Mouse (Mus musculus): ENCODE data around the gene Vps25. TPM values are rescaled to one million over a fixed set of nuclear protein-coding genes. Genes with fewer than 3 reads are reported as not detected.

Gene Vps25
- polyA plus RNA-seq, 1 experiment from 2014 or later: 94.1 TPM

DNA sequence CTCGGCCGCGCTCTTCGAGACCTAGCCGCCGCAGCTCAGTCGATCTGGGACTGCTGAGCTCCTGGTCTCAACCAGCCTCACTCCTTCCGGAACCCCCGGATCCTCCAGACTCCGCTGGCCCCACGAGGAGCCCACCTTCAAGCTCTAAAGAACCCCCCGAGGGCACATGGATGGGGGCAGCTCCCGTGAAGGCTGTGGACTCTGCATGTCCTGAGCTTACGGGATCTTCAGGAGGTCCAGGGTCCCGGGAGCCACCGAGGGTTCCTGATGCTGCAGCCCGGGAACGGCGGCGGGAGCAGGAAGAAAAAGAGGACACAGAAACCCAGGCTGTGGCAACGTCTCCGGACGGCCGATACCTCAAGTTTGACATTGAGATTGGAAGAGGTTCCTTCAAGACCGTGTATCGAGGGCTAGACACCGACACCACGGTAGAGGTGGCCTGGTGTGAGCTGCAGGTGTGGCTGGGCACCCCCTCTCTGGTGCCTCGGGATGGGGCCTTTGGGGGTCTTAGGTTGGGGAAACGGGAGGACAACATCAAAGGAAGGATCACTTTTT lies 7.4 kb downstream of the Vps25 start:
- peak overlapping the region; percentile 72 for H3K9ac ChIP-seq (replicated peaks)
- ATAC-seq (ENCODE audit: insufficient number of reproducible peaks, insufficient read depth, low FRiP score, low TSS enrichment, low read depth): no peak
- H3K27me3 ChIP-seq: peaks cover 45% of the 10 kb centered on the region
- H3K4me3 ChIP-seq (replicated peaks): peak overlapping the region; percentile 59
- peaks cover 50% of the 10 kb centered on the region for H3K4me1 ChIP-seq (replicated peaks)
- peak overlapping the region; percentile 89 for H3K27ac ChIP-seq
- H3K4me2 ChIP-seq: peak overlapping the region; percentile 97
- no peaks in the 10 kb centered on the region for H3K9me3 ChIP-seq
- H3K36me3 ChIP-seq: peaks cover 18% of the 10 kb centered on the region
- WGBS: 0% methylated on average over 30 of the region's 30 CpGs

GRCm38 (mm10) chr11:101262272-101262967 lies 8.9 kb downstream of the Vps25 start:
- Histone ChIP-seq H3K9me3 (no peaks in the 10 kb centered on the region), H3K4me3 (replicated peaks) (peak overlapping the region; percentile 59), H3K9ac (replicated peaks) (peak overlapping the region; percentile 48), H3K27me3 (peaks cover 59% of the 10 kb centered on the region), H3K4me2 (peak overlapping the region; percentile 97), H3K36me3 (peaks cover 8% of the 10 kb centered on the region; the same call in 1 of the 2 replicates), H3K4me1 (replicated peaks) (peaks cover 50% of the 10 kb centered on the region), H3K27ac (peak overlapping the region; percentile 53; the same call in 1 of the 2 replicates)
- no peak for ATAC-seq (ENCODE audit: insufficient number of reproducible peaks, insufficient read depth, low FRiP score, low TSS enrichment, low read depth)
- WGBS: 3% methylated on average over 24 of the region's 24 CpGs

DNA sequence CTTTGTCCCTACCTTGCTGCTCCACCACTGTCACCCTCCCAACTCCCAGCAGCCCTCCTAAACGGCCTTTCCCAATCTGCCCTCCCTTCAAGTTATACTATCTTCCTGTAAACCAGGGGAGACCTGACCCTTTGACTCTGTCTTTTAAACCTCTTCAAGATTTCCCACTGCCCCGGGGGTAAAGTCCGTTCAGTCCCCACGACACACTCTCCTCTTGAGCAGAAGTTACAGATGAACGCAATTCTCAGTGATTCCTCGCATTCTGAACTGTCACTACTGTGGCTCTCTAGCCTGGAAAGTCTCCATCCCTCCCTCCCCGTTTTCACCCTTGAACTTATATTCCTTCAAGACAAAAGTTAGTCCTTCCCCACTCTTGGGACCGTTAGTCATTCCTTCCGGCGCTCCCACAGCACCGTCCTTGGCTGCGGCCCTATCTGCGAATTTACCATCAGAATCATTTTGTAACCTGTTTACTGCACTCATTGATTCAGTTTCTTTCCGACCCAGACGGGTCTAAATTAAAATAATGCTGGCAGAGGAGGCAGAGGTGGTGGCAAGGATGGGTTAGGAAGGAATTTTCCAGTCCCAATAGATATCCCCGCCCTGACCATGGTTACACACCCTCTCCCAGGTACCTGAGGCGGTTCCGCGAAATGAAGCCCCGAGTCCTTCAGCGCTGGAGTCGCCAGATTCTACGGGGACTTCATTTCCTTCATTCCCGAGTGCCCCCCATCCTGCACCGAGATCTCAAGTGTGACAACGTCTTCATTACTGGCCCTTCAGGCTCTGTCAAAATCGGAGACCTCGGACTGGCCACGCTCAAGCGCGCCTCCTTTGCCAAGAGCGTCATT lies 9.9 kb downstream of the Vps25 start:
- H3K4me3 ChIP-seq (replicated peaks): peak overlapping the region; percentile 59
- no peaks in the 10 kb centered on the region for H3K9me3 ChIP-seq
- WGBS: 4% methylated on average over 32 of the region's 32 CpGs
- H3K27me3 ChIP-seq: peaks cover 67% of the 10 kb centered on the region
- H3K27ac ChIP-seq: no peak overlapping the region
- no peaks in the 10 kb centered on the region for H3K36me3 ChIP-seq
- H3K9ac ChIP-seq (replicated peaks): no peak overlapping the region
- H3K4me1 ChIP-seq (replicated peaks): peaks cover 50% of the 10 kb centered on the region
- peak overlapping the region; percentile 97 for H3K4me2 ChIP-seq
- no peak for ATAC-seq (ENCODE audit: insufficient number of reproducible peaks, insufficient read depth, low FRiP score, low TSS enrichment, low read depth)

- Histone ChIP-seq H3K9ac (replicated peaks) (no peak overlapping the region), H3K27ac (no peak overlapping the region), H3K4me2 (0 out of 2 replicates have a peak overlapping the region, but pooled peaks have one; percentile 97), H3K27me3 (peaks cover 72% of the 10 kb centered on the region), H3K9me3 (no peaks in the 10 kb centered on the region), H3K4me3 (replicated peaks) (peak overlapping the region; percentile 59; the same call in 1 of the 2 replicates), H3K36me3 (no peaks in the 10 kb centered on the region), H3K4me1 (replicated peaks) (peaks cover 45% of the 10 kb centered on the region)
- no peak for ATAC-seq (ENCODE audit: insufficient number of reproducible peaks, insufficient read depth, low FRiP score, low TSS enrichment, low read depth)
- WGBS: 12% methylated on average over 3 of the region's 3 CpGs
Observed at GRCm38 (mm10) chr11:101263989-101264280, 10.4 kb downstream of the Vps25 start.

- H3K36me3 ChIP-seq: no peaks in the 10 kb centered on the region
- 2% methylated on average over 31 of the region's 31 CpGs for WGBS
- peak overlapping the region; percentile 9; the same call in 1 of the 2 replicates for H3K9ac ChIP-seq (replicated peaks)
- peaks cover 81% of the 10 kb centered on the region for H3K27me3 ChIP-seq
- ATAC-seq (ENCODE audit: insufficient number of reproducible peaks, insufficient read depth, low FRiP score, low TSS enrichment, low read depth): no peak
- H3K4me3 ChIP-seq (replicated peaks): peak overlapping the region; percentile 35
- H3K27ac ChIP-seq: no peak overlapping the region
- H3K4me1 ChIP-seq (replicated peaks): peaks cover 34% of the 10 kb centered on the region
- H3K4me2 ChIP-seq: peak overlapping the region; percentile 61
- no peaks in the 10 kb centered on the region for H3K9me3 ChIP-seq
Observed at GRCm38 (mm10) chr11:101264954-101265471, 11.5 kb downstream of the Vps25 start.

GRCm38 (mm10) chr11:101265906-101266305 lies 12.4 kb downstream of the Vps25 start:
- ATAC-seq (ENCODE audit: insufficient number of reproducible peaks, insufficient read depth, low FRiP score, low TSS enrichment, low read depth): no peak
- no peak overlapping the region for H3K27ac ChIP-seq
- no peak overlapping the region for H3K4me3 ChIP-seq (replicated peaks)
- WGBS: 28% methylated on average over 6 of the region's 6 CpGs
- H3K36me3 ChIP-seq: no peaks in the 10 kb centered on the region
- H3K4me1 ChIP-seq (replicated peaks): peaks cover 28% of the 10 kb centered on the region
- peaks cover 81% of the 10 kb centered on the region for H3K27me3 ChIP-seq
- H3K9me3 ChIP-seq: no peaks in the 10 kb centered on the region
- H3K4me2 ChIP-seq: peak overlapping the region; percentile 61; the same call in 1 of the 2 replicates
- no peak overlapping the region for H3K9ac ChIP-seq (replicated peaks)

DNA sequence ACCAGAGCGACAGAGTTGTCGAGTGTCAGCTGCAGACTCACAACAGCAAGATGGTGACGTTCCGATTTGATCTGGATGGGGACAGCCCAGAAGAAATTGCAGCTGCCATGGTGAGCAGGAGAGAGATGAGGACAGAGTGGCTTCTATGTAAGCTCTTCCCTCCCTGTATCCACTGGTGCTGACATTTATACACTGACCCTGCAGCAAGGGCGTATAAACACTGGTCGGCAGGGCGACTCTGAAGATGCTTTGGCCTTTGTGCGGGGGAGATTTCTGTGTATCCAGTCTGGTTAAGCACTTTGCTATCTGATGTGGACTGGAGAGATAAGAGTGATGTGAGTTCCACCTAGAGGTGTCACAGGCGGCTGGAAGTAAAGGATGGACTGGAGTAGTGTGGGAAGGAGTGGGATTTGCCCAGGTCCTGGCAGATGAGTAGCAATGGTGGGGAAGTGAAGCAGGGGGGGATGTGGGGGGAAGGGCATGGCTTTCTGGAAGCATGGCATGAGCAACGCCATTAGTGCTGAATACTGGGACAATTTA lies 16.1 kb downstream of the Vps25 start:
- Histone ChIP-seq H3K9me3 (no peaks in the 10 kb centered on the region), H3K9ac (replicated peaks) (no peak overlapping the region), H3K4me2 (no peak overlapping the region), H3K4me1 (replicated peaks) (peaks cover 8% of the 10 kb centered on the region), H3K27ac (no peak overlapping the region), H3K4me3 (replicated peaks) (no peak overlapping the region), H3K27me3 (peaks cover 49% of the 10 kb centered on the region), H3K36me3 (no peaks in the 10 kb centered on the region)
- ATAC-seq (ENCODE audit: insufficient number of reproducible peaks, insufficient read depth, low FRiP score, low TSS enrichment, low read depth): no peak
- WGBS: 15% methylated on average over 10 of the region's 10 CpGs

- ATAC-seq (ENCODE audit: insufficient number of reproducible peaks, insufficient read depth, low FRiP score, low TSS enrichment, low read depth): no peak
- H3K4me3 ChIP-seq (replicated peaks): no peak overlapping the region
Observed at GRCm38 (mm10) chr11:101272446-101272845, 18.9 kb downstream of the Vps25 start.

DNA sequence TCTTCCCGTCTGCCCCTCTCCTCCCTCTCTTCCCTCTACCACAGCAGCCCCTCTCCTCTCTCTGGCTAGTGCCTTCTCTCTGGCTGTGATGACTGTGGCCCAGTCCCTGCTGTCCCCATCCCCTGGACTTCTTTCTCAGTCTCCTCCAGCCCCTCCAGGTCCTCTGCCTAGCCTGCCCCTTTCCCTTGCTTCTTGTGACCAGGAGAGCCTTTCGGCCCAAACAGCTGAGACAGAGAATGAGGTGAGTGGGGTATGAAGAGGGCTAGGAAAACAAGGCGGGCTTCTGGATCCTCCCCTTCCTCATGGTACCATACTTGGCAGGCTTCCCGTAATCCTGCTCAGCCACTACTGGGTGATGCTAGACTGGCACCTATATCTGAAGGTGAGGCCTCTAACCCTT lies 21.8 kb downstream of the Vps25 start:
- Histone ChIP-seq H3K27ac (no peak overlapping the region), H3K4me2 (no peak overlapping the region), H3K9ac (replicated peaks) (no peak overlapping the region), H3K9me3 (no peaks in the 10 kb centered on the region), H3K4me1 (replicated peaks) (peaks cover 23% of the 10 kb centered on the region), H3K27me3 (peaks cover 18% of the 10 kb centered on the region), H3K4me3 (replicated peaks) (no peak overlapping the region), H3K36me3 (peaks cover 16% of the 10 kb centered on the region; the same call in 1 of the 2 replicates)
- 78% methylated on average over 4 of the region's 4 CpGs for WGBS
- no peak for ATAC-seq (ENCODE audit: insufficient number of reproducible peaks, insufficient read depth, low FRiP score, low TSS enrichment, low read depth)

More at GRCm38 (mm10) chr11:101272446-101272845, 18.9 kb downstream of the Vps25 start:
- Histone ChIP-seq H3K9ac (replicated peaks) (no peak overlapping the region), H3K27me3 (peaks cover 38% of the 10 kb centered on the region), H3K27ac (no peak overlapping the region), H3K4me1 (replicated peaks) (peaks cover 10% of the 10 kb centered on the region), H3K36me3 (peaks cover 16% of the 10 kb centered on the region; the same call in 1 of the 2 replicates), H3K4me2 (no peak overlapping the region), H3K9me3 (no peaks in the 10 kb centered on the region)
- 85% methylated on average over 3 of the region's 3 CpGs for WGBS

DNA sequence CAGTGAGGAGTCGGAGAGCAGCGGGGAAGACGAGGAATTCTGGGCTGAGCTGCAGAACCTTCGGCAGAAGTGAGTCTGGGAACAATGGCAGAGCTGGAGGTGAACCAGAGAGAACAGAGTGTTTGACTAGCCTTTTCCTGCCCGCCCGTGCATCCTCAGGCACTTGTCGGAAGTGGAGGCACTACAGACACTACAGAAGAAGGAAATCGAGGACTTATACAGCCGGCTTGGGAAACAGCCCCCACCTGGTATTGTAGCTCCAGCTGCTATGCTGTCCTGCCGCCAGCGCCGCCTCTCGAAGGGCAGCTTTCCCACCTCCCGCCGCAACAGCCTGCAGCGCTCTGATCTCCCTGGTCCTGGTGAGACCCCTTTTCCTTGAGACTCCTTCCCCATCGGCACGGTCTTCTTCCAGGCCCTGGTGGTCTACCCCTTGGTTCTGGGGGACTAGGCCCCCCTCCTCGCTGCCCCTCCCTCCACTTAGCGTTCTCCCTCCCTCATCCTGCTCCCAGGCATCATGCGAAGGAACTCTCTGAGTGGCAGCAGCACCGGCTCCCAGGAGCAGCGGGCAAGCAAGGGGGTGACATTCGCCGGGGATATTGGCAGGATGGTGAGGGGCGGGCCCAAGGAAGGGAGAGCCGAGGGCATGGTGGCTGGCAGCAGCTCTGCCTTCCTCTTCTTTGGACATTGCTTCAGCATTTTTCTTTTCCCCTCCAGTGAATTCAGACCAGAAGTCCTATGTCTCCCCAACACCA lies 23.0 kb downstream of the Vps25 start:
- 29% methylated on average over 27 of the region's 27 CpGs for WGBS
- no peak overlapping the region for H3K9ac ChIP-seq (replicated peaks)

More for the DNA sequence above, 23.0 kb downstream of the Vps25 start:
- H3K9me3 ChIP-seq: no peaks in the 10 kb centered on the region
- peaks cover 23% of the 10 kb centered on the region for H3K4me1 ChIP-seq (replicated peaks)
- no peak overlapping the region for H3K4me3 ChIP-seq (replicated peaks)
- H3K4me2 ChIP-seq: peak overlapping the region; percentile 78; the same call in 1 of the 2 replicates
- ATAC-seq (ENCODE audit: insufficient number of reproducible peaks, insufficient read depth, low FRiP score, low TSS enrichment, low read depth): no peak
- no peak overlapping the region for H3K27ac ChIP-seq
- H3K36me3 ChIP-seq: peaks cover 16% of the 10 kb centered on the region; the same call in 1 of the 2 replicates
- peaks cover 22% of the 10 kb centered on the region for H3K27me3 ChIP-seq
